Mouse (Mus musculus) megakaryocyte, embryonic 14.5 days (primary cell): ENCODE data around the gene Olfr1337.

Experiments
- FLI1 ChIP-seq: IDR thresholded peaks from 2 replicates; pipeline ENCODE4 v1.6.1; 2012; ENCODE audit warnings: low read length, inconsistent platforms, mixed read lengths
- GATA1 ChIP-seq: IDR thresholded peaks from 3 replicates; pipeline ENCODE4 v1.6.1; 2012; ENCODE audit warnings: mixed read lengths, low read length, inconsistent platforms, borderline replicate concordance

GRCm38 (mm10) chr4:118818921-118819320 lies 36.5 kb upstream of the Olfr1337 start:
- TF ChIP-seq GATA1 (no peak), FLI1 (no peak)
